Mouse (Mus musculus) brain, embryonic 18.5 days (tissue): ENCODE measurements around the gene Ppie.
"Not testable (repeated sequence)": the region's sequence is repeated elsewhere in the genome, so short reads cannot be mapped to it uniquely, and the experiment has no call there.

ENCODE experiments used
- DNase-seq: peaks from one replicate; pipeline ENCODE4 v3.0.0-alpha.2; 2012; ENCODE audit warnings: low read depth, low spot score

Ppie gene

GRCm38 (mm10) chr4:123139513-123140154 lies at the start of gene Ppie:
Gene Ppie (minus strand): TSS chr4:123139951.
- peak; percentile 66 for DNase-seq

GRCm38 (mm10) chr4:123184816-123185215 lies 45.1 kb upstream of the Ppie start:
- peak; percentile 43 for DNase-seq

GRCm38 (mm10) chr4:123183239-123184056 lies 43.7 kb upstream of the Ppie start:
- peak; percentile 88 for DNase-seq

GRCm38 (mm10) chr4:123182328-123183238 lies 42.8 kb upstream of the Ppie start, which contains the start of gene Hpcal4:
Gene Hpcal4 (plus strand): TSS chr4:123183227.
- peak; percentile 32 for DNase-seq

GRCm38 (mm10) chr4:123171811-123172210 lies 32.1 kb upstream of the Ppie start:
- no peak for DNase-seq

GRCm38 (mm10) chr4:123164157-123164556 lies 24.4 kb upstream of the Ppie start:
- DNase-seq: no peak

- DNase-seq: no peak
These were observed 22.7 kb upstream of the Ppie start for GRCm38 (mm10) chr4:123162305-123162917.

GRCm38 (mm10) chr4:123161251-123161650 lies 21.5 kb upstream of the Ppie start:
- DNase-seq: not testable (repeated sequence)

GRCm38 (mm10) chr4:123160571-123160970 lies 20.8 kb upstream of the Ppie start:
- no peak for DNase-seq

- no peak for DNase-seq
These were observed 16.1 kb upstream of the Ppie start for GRCm38 (mm10) chr4:123155840-123156239.

- DNase-seq: no peak
These were observed 15.7 kb upstream of the Ppie start for GRCm38 (mm10) chr4:123155427-123155826.

- peak; percentile 30 for DNase-seq
These were observed 15.3 kb upstream of the Ppie start for GRCm38 (mm10) chr4:123155004-123155403.

- no peak for DNase-seq
These were observed 13.2 kb upstream of the Ppie start for GRCm38 (mm10) chr4:123152976-123153375.

GRCm38 (mm10) chr4:123152003-123152402 lies 12.3 kb upstream of the Ppie start:
- DNase-seq: no peak

GRCm38 (mm10) chr4:123147446-123148150 lies 7.8 kb upstream of the Ppie start:
- no peak for DNase-seq

GRCm38 (mm10) chr4:123137551-123137950 lies 2.2 kb downstream of the Ppie start:
- DNase-seq: no peak

- DNase-seq: no peak
These were observed 12.7 kb downstream of the Ppie start for GRCm38 (mm10) chr4:123127051-123127450.

GRCm38 (mm10) chr4:123126626-123127025 lies 13.1 kb downstream of the Ppie start:
- no peak for DNase-seq

GRCm38 (mm10) chr4:123121286-123121685 lies 18.5 kb downstream of the Ppie start:
- no peak for DNase-seq

- not testable (repeated sequence) for DNase-seq
These were observed 23.1 kb downstream of the Ppie start for GRCm38 (mm10) chr4:123116640-123117039.

GRCm38 (mm10) chr4:123116011-123116410 lies 23.7 kb downstream of the Ppie start, which contains the start of gene Oxct2b:
Gene Oxct2b (plus strand): TSS chr4:123116266.
- DNase-seq: no peak
